Mouse (Mus musculus) spleen, adult 2 months (tissue): ENCODE data around the gene Susd6. TPM values are rescaled to one million over a fixed set of nuclear protein-coding genes. Genes with fewer than 3 reads are reported as not detected.

Experiments used
- DNase-seq, 2 experiments: peaks; one replicate each; pipeline versions ENCODE4 v3.0.0 to v3.0.0-alpha.2; 2012 to 2021; ENCODE audit warnings: low spot score in 2 of 2, low read depth in 1 of 2
- H3K27ac ChIP-seq: fragments of 200-500 bp; 2 replicates; pipeline ENCODE4 v1.5.1; 2012; ENCODE audit warnings: low read length, inconsistent platforms; ENCODE audit not compliant: insufficient read depth
- H3K27me3 ChIP-seq: fragments of 200-500 bp; 2 replicates; pipeline ENCODE4 v1.6.1; 2012; ENCODE audit warnings: mild to moderate bottlenecking, moderate library complexity, low read length, inconsistent platforms; ENCODE audit not compliant: control insufficient read depth, insufficient read depth
- H3K36me3 ChIP-seq: fragments of 200-500 bp; 2 replicates; pipeline ENCODE4 v1.6.1; 2012; ENCODE audit warnings: mild to moderate bottlenecking, low read length, inconsistent platforms; ENCODE audit not compliant: control insufficient read depth, insufficient read depth
- H3K4me1 ChIP-seq: fragments of 200-500 bp; 2 replicates; pipeline ENCODE4 v1.6.1; 2011; ENCODE audit warnings: inconsistent platforms; ENCODE audit not compliant: control insufficient read depth, insufficient read depth, insufficient read length
- H3K4me3 ChIP-seq: fragments of 200-500 bp; 2 replicates; pipeline ENCODE4 v1.5.1; 2011; ENCODE audit warnings: mild to moderate bottlenecking, inconsistent platforms; ENCODE audit not compliant: insufficient read depth, insufficient read length; ENCODE audit errors: extremely low read depth
- CTCF ChIP-seq: fragments of 200-500 bp; IDR thresholded peaks from 2 replicates; pipeline ENCODE4 v1.5.1; 2011; ENCODE audit warnings: mild to moderate bottlenecking, inconsistent platforms; ENCODE audit not compliant: insufficient read depth, insufficient read length, insufficient replicate concordance; ENCODE audit errors: extremely low read depth
- POLR2A ChIP-seq: fragments of 200-500 bp; IDR thresholded peaks from 2 replicates; pipeline ENCODE4 v1.6.1; 2011; ENCODE audit warnings: low read depth, low read length, inconsistent platforms
- WGBS: fragments of 180-500 bp; shearing (Covaris S2); methylation state at CpG from one replicate; pipeline ENCODE4 v1.1.7; 2018; 5-methylcytosine and 5-hydroxymethylcytosine counted together
- polyA plus RNA-seq: library from polyadenylated mRNA; depleted of rRNA; stranded (reverse); fragments of >200 nt; gene quantifications from 2 replicates; pipeline ENCODE4 v1.2.3, GENCODE M21; 2012

Gene Susd6
- polyA plus RNA-seq, 1 experiment: 32.0 TPM

DNA sequence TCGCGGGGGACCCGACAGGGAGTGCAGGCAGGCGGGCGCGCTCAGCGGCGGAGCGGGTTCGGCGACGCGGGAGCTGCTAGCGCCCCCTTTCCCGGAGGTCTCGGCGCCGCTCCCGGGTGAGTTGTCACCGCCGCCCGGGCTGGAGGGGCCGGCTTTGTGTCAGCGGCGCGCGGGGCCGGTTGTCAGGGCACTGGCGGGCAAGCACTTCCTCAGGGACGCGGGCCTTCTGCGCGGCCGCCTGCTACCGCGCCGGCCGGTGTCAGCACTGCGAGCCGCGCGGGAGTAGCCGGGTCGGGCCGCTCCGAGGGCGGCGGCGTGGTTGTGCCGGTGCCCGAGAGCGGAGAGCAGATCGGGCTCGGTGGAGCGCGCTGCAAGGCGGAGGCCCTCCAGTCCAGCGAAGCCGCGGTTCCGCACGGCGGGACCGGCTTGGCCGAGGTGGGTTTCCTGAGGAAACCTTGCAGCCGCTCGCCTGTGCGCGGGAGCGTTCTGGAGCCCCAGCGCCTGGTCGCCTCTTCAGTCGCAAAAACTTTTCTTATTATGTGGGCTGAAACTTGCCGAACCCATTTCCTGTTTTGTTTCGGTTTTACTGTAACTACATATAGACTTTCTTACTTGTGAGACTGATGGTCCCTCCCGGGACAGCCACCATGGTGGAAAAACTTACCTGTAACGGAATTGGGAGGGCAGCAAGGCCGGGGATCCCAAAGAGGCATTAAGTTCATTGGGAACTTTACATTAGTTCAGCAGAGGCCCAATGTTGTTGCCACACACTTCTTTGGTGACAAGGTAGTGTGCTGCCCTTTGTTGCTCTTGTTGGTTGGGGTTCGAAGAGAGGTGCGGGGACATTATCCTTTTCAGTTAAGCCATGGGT lies 625 bp downstream of the Susd6 start:
- Histone ChIP-seq H3K27ac (peak overlapping the region; percentile 99), H3K4me1 (peaks cover 11% of the 10 kb centered on the region), H3K4me3 (peak overlapping the region; percentile 98), H3K36me3 (no peaks in the 10 kb centered on the region), H3K27me3 (no peaks in the 10 kb centered on the region; the same call in 1 of the 2 replicates)
- TF ChIP-seq POLR2A: no peak
- no peak for TF ChIP-seq CTCF
- peak; percentile 56 for DNase-seq
- under 1% methylated on average over 79 of the region's 80 CpGs for WGBS

DNA sequence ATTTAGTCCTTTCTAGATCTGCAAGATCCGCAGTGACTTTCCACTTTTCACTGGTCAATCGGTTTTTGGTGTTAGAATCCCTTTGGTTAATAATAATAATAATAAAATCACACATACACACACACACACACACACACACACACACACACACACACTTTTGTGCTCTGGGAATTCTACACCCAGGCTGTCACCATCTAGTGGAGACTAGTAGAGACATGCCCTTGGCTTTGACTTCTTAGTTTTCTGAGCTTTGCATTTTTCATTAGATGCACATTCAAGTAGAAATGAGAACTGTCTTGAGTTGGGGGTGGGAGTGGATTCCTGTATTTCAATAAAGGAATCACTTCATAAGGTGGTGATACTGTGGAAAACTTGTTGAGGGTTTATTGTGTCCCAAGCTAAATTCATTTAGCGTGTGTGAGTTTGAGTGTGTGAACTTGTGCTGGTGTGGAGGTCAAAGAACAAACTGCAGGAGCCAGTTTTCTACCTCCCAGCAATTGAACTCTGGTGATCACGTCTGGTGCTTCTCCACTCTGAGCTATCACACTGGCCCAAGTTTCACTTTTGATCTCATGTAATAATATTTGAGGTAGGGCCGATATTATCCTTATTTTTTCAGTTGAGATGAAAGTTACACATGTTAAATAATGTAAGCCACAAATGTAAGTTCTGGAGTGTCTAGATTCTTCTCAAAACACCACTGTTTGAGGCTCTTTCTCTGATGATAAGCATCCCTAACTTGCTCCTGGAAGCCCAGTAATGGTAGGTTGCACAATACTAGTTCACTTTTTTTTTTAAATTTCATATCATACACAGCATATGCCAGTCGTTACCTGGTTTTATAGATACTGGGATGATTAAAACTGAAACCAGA lies 1.5 kb downstream of the Susd6 start:
- WGBS: 7% methylated on average over 6 of the region's 6 CpGs
- TF ChIP-seq POLR2A (no peak), CTCF (no peak)
- peak overlapping the region; percentile 98 for H3K4me3 ChIP-seq
- H3K36me3 ChIP-seq: no peaks in the 10 kb centered on the region
- H3K4me1 ChIP-seq: peaks cover 11% of the 10 kb centered on the region
- no peak for DNase-seq
- H3K27ac ChIP-seq: peak overlapping the region; percentile 99
- H3K27me3 ChIP-seq: no peaks in the 10 kb centered on the region; the same call in 1 of the 2 replicates

DNA sequence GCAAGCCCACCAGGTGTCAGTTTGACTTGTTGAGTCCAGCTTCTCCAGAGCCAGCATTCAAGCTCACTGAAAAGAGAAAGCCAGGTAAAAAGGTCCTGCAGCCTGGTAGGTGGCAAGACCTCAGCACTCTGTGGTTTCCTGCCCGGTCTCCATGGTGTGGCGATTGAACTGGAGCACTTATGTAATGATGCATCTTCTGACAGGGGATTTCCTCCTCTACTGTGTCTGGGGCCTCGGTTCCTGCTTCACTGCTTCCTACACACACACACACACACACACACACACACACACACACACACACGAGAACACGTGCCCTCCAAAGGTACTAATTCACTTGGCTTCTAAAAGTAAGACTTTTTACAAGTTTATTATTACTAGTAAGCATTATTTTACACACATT lies 2.6 kb downstream of the Susd6 start:
- H3K4me1 ChIP-seq: peaks cover 11% of the 10 kb centered on the region
- H3K27ac ChIP-seq: peak overlapping the region; percentile 74
- DNase-seq: peak; percentile 83 to 84
- TF ChIP-seq POLR2A: peak; percentile 12; the same call in 1 of the 2 replicates
- no peak for TF ChIP-seq CTCF
- peak overlapping the region; percentile 25 for H3K4me3 ChIP-seq
- H3K36me3 ChIP-seq: no peaks in the 10 kb centered on the region
- WGBS: 6% methylated on average over 5 of the region's 5 CpGs
- no peaks in the 10 kb centered on the region; the same call in 1 of the 2 replicates for H3K27me3 ChIP-seq

DNA sequence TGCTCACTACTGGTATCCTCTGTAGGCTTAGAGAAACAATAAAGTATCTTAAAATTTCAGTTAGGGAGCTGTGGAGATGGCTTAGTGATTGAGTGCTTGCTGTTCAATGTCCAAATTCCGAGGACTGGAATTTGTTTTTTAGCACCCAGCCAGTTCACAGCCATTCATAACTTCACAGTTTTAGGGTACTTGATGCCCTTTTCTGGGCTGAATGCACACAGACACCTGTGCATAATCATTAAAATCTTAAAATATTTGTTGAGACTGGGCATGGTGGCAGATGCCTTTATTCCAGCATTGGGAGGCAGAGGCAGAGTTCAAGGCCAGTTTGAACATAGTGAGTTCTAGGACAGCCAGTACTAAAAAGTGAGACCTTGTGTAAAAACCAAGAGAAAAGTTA lies 3.2 kb downstream of the Susd6 start:
- TF ChIP-seq POLR2A (no peak), CTCF (no peak)
- no peak overlapping the region for H3K4me3 ChIP-seq
- no peaks in the 10 kb centered on the region; the same call in 1 of the 2 replicates for H3K27me3 ChIP-seq
- H3K4me1 ChIP-seq: peaks cover 13% of the 10 kb centered on the region
- WGBS: 75% methylated on average over 1 of the region's 1 CpGs
- no peak overlapping the region for H3K27ac ChIP-seq
- H3K36me3 ChIP-seq: no peaks in the 10 kb centered on the region
- no peak for DNase-seq

DNA sequence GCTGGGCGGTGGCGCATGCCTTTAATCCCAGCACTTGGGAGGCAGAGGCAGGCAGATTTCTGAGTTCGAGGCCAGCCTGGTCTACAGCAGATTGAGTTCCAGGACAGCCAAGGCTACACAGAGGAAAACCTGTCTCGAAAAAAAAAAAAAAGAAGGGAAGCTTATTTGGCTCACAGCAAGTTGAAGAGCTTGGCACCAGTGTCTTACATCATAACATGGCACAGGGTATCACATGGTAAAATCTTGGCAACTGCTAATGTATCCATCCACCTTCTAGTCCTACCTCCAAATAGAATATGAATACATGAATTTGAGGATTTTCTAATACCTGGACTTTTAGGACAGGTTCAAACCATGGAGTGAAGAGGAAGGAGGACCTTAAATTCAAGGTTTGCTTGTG lies 4.2 kb downstream of the Susd6 start:
- no peak for TF ChIP-seq POLR2A
- no peak for TF ChIP-seq CTCF
- H3K36me3 ChIP-seq: no peaks in the 10 kb centered on the region
- peaks cover 15% of the 10 kb centered on the region for H3K4me1 ChIP-seq
- no peaks in the 10 kb centered on the region; the same call in 1 of the 2 replicates for H3K27me3 ChIP-seq
- H3K4me3 ChIP-seq: no peak overlapping the region
- H3K27ac ChIP-seq: no peak overlapping the region
- WGBS: 80% methylated on average over 4 of the region's 4 CpGs
- DNase-seq: no peak

DNA sequence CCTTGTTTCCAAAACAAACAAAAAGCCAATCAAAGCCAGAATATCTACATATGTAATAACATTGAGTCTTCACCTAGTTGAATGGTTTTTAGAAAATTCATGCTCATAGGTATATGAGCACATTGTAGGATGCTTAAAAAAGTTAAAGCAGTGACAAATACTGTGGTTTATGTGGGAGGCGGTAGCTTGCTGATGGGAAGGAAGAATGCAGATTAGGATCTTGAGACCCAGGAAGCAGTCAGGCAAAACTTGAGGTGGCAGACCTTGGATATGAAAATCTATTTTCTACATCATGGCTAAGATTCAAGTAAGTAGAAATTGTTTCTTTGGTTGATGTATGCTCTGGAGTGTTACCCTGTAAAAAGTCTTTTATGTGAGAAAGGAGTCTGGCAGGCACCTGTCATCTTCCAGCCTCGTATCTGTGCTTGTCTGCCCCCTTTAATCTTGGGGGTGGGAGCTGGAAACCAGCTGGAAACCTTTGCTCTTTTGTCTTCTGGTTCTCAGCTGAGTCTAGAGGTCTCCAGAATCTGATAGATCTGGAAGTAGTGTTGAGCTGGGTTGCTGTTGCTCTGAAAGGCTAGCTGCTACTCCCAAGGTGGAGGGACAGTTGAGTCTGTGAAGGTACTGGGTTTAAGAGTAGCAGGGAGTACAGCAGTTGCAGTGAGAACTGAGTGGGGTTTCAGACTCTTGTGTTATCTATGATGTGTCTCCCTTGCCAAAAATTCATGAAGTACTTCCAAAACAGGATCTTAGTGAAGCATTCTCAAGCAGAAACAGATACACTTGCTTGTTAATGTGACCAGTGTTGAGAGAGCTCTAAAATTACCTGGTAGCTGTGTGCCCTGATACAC lies 4.8 kb downstream of the Susd6 start:
- H3K4me1 ChIP-seq: peaks cover 15% of the 10 kb centered on the region
- no peak overlapping the region for H3K4me3 ChIP-seq
- 26% methylated on average over 2 of the region's 2 CpGs for WGBS
- H3K27me3 ChIP-seq: no peaks in the 10 kb centered on the region; the same call in 1 of the 2 replicates
- no peak for TF ChIP-seq POLR2A
- TF ChIP-seq CTCF: no peak
- 0 out of 2 replicates have a peak overlapping the region, but pooled peaks have one; percentile 20 for H3K27ac ChIP-seq
- no peaks in the 10 kb centered on the region for H3K36me3 ChIP-seq
- no peak for DNase-seq
